Mouse (Mus musculus) CD4-positive, CD25-positive, alpha-beta regulatory T cell, adult 4 months (primary cell): ENCODE measurements around the gene Dab2ip. TPM values are rescaled to one million over a fixed set of nuclear protein-coding genes. Genes with fewer than 3 reads are reported as not detected.

Experiments
- ATAC-seq: one replicate; pipeline ENCODE4 v1.8.0; 2017
- polyA plus RNA-seq, 2 experiments: library from polyadenylated mRNA; unstranded; fragments of 100-300 nt; shearing (Covaris generic); gene quantifications; one replicate each; pipeline ENCODE4 v1.2.1; 2017

Dab2ip gene
- polyA plus RNA-seq, 2 experiments from 2014 or later = 0.30 to 0.53 TPM

GRCm38 (mm10) chr2:35687557-35688070 lies 129.5 kb downstream of the Dab2ip start:
- no peak for ATAC-seq

GRCm38 (mm10) chr2:35688121-35688520 lies 130.1 kb downstream of the Dab2ip start:
- ATAC-seq = no peak

GRCm38 (mm10) chr2:35688581-35688980 lies 130.5 kb downstream of the Dab2ip start:
- no peak for ATAC-seq

- no peak for ATAC-seq
Measured at GRCm38 (mm10) chr2:35689881-35690280, 131.8 kb downstream of the Dab2ip start.

- ATAC-seq = no peak
Measured at GRCm38 (mm10) chr2:35691257-35692049, 133.4 kb downstream of the Dab2ip start.

- no peak for ATAC-seq
Measured at GRCm38 (mm10) chr2:35692272-35692900, 134.3 kb downstream of the Dab2ip start.

GRCm38 (mm10) chr2:35693037-35693436 lies 135.0 kb downstream of the Dab2ip start:
- ATAC-seq = no peak

GRCm38 (mm10) chr2:35694111-35694510 lies 136.0 kb downstream of the Dab2ip start:
- no peak for ATAC-seq

GRCm38 (mm10) chr2:35696193-35696541 lies 138.1 kb downstream of the Dab2ip start:
- no peak for ATAC-seq

- no peak for ATAC-seq
Measured at GRCm38 (mm10) chr2:35696542-35697391, 138.7 kb downstream of the Dab2ip start.

GRCm38 (mm10) chr2:35697768-35698167 lies 139.7 kb downstream of the Dab2ip start:
- no peak for ATAC-seq

GRCm38 (mm10) chr2:35700966-35701365 lies 142.9 kb downstream of the Dab2ip start:
- no peak for ATAC-seq

GRCm38 (mm10) chr2:35702001-35702400 lies 143.9 kb downstream of the Dab2ip start:
- no peak for ATAC-seq

- no peak for ATAC-seq
Measured at GRCm38 (mm10) chr2:35702608-35703007, 144.5 kb downstream of the Dab2ip start.

- no peak for ATAC-seq
Measured at GRCm38 (mm10) chr2:35703241-35703640, 145.2 kb downstream of the Dab2ip start.

- ATAC-seq = no peak
Measured at GRCm38 (mm10) chr2:35712611-35713010, 154.5 kb downstream of the Dab2ip start.

- no peak for ATAC-seq
Measured at GRCm38 (mm10) chr2:35713460-35713859, 155.4 kb downstream of the Dab2ip start.

- no peak for ATAC-seq
Measured at GRCm38 (mm10) chr2:35714742-35715167, 156.7 kb downstream of the Dab2ip start.

GRCm38 (mm10) chr2:35715485-35715884 lies 157.4 kb downstream of the Dab2ip start:
- ATAC-seq = no peak

GRCm38 (mm10) chr2:35716175-35716574 lies 158.1 kb downstream of the Dab2ip start:
- no peak for ATAC-seq

GRCm38 (mm10) chr2:35718003-35718500 lies 160.0 kb downstream of the Dab2ip start:
- no peak for ATAC-seq

- no peak for ATAC-seq
Measured at GRCm38 (mm10) chr2:35718662-35719061, 160.6 kb downstream of the Dab2ip start.
